Mouse (Mus musculus): ENCODE measurements around the gene Epsti1. TPM values are rescaled to one million over a fixed set of nuclear protein-coding genes. Genes with fewer than 3 reads are reported as not detected.
"Not testable (repeated sequence)": the region's sequence is repeated elsewhere in the genome, so short reads cannot be mapped to it uniquely, and the experiment has no call there.

Gene Epsti1
- under 1 TPM; 0.28 to 0.60 TPM for total RNA-seq (2021)
- long read RNA-seq, experiment 1: 0 reads
- long read RNA-seq, experiment 2: 0 reads

- DNase-seq (ENCODE audit: low spot score in 2 of 2): no peak
Measured at GRCm38 (mm10) chr14:77904171-77904762, at the start of gene Epsti1. TSS of gene Epsti1 (plus strand) at chr14:77904239.

GRCm38 (mm10) chr14:77859894-77860293, 44.1 kb upstream of the Epsti1 start:
- no peak for DNase-seq (ENCODE audit: low spot score in 2 of 2)

DNA sequence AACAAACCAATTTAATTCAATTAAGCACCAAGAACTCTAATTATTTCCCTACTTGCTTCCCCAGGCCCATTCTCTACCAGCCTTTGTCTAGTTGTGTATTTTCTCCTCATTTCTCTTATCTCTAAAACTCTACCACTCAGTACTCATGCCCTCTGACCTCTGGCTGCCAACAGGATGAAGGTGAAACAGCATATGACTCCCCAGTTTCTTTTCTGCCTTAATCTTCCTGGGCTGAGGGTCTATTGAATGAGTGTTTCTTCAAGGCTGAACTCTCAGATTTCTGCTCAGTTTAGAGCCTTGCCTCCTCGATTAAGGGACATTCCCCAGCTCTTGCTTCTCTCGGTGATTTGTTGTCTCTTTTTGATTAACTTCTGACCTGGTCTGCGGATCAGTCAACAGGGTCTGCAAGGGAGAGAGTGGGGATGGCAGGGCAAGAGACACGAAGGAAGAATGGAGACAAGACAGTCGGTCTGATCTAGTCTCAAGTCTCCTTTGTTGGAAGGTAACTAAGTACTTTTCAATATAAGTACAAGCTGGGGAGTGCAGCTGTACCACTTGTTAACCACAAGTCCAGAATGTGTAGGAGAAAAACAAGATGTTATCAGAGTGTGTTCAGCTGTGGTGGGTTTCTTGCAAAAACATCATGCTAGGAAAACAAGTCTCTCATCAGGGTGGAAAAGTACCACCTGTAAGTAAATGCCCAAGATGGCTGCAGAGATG, 43.0 kb upstream of the Epsti1 start:
- no peak for DNase-seq (ENCODE audit: low spot score in 2 of 2)

- no peak for DNase-seq (ENCODE audit: low spot score in 2 of 2)
Measured at GRCm38 (mm10) chr14:77864051-77864450, 40.0 kb upstream of the Epsti1 start.

GRCm38 (mm10) chr14:77864510-77864909, 39.5 kb upstream of the Epsti1 start:
- no peak for DNase-seq (ENCODE audit: low spot score in 2 of 2)

GRCm38 (mm10) chr14:77867601-77868000, 36.4 kb upstream of the Epsti1 start:
- DNase-seq (ENCODE audit: low spot score in 2 of 2): no peak

DNA sequence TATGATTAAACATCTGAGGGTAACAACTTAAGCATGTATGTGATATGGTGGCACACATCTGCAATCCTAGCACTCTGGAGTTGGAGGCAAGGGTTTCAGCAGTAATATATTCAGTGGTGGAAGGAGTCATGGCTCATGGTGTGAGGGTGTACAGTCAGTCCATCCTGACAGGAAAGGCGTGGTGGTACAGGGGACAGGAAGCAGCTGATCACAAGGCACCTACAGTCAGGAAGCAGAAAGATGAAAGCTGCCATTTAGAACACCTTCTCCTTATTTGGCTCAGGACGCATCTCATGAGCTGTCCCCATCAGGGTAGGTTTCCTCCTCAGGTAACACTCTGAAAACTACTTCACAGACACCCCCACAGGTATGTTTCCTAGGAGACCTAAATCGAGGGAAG, 33.1 kb upstream of the Epsti1 start:
- DNase-seq (ENCODE audit: low spot score in 2 of 2): no peak

GRCm38 (mm10) chr14:77871380-77871975, 32.6 kb upstream of the Epsti1 start:
- no peak for DNase-seq (ENCODE audit: low spot score in 2 of 2)

- DNase-seq (ENCODE audit: low spot score in 2 of 2): peak; percentile 88 to 91
Measured at GRCm38 (mm10) chr14:77874304-77875241, 29.5 kb upstream of the Epsti1 start, which contains the start of gene Dnajc15. TSS of gene Dnajc15 (minus strand) at chr14:77875125.

DNA sequence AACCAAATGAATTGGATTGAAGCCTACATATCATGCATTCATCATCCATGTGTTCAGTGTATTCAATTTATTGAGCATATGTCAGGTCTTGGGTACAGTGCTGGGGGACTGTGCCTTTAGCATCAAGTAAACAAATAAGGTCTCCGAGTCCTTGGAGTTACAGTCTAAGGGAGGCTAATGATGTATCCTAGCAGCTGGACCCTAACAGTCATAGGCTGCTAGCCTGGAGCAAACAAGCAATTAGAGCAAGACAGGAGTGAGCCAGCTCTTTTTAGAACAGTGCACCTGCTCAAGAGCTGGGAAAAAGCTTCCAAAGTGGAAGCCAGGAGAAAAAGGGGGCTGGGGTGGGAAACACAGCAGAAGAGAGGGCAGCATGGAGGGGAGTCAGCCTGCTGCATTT, 27.8 kb upstream of the Epsti1 start:
- DNase-seq (ENCODE audit: low spot score in 2 of 2): no peak

GRCm38 (mm10) chr14:77877876-77878275, 26.2 kb upstream of the Epsti1 start:
- not testable (repeated sequence) for DNase-seq (ENCODE audit: low spot score in 2 of 2)

DNA sequence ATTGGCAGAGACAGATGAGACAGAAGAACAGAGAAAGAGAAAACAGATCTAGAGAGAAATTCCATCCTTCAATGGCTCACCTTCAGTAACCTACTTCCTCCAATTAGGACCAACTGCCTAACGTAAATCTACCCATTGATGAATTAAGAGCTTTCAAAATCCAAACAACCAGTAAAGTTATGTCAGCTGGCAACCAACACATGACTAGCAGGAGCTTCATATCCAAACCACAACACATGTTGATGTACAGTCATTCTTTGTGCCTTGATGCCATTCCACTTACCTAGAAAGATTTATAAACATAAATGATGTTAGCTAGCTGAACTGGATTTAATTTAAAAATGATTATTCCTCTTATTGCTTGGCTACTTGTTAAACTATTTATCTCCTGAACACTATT, 22.0 kb upstream of the Epsti1 start:
- DNase-seq (ENCODE audit: low spot score in 2 of 2): no peak

DNA sequence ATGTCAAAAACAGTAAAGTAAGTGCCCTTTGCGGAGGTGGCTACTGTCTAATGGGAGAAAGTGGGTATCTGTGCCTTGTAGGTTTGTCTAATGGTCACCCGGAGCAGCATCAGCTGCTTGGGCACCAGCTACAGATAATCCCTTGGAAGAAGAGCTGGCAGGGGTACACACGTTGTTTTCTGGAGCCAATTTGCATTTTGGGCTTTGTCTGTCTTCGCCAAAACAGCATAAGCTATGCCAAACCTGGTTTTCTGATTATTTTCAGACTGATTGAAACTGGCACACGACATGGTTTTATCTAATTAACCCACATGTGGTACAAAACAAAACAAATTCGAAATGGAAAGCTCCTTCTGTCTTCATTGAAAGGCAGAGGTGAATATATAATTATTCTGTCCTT, 21.4 kb upstream of the Epsti1 start:
- no peak for DNase-seq (ENCODE audit: low spot score in 2 of 2)

GRCm38 (mm10) chr14:77886376-77886775, 17.7 kb upstream of the Epsti1 start:
- DNase-seq (ENCODE audit: low spot score in 2 of 2): no peak

DNA sequence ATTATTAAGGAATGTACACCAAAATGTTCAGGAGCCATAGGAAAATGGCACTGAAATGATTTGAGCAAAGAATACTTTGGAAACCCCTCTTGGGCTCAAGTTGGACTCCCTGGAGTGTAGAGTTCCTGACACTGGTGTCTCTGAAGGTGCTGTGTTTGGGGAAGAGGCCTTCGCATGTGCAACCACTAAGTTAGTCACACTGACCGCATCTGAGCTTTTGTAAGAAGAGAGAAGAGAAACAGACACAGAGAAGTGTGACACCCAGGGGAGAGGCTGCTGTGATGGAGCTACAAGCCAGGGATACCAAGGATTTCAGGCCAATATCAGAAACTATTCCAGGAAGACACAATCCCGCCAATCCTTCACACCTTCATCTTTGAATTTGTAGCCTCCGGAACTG, 17.1 kb upstream of the Epsti1 start:
- DNase-seq (ENCODE audit: low spot score in 2 of 2): no peak

GRCm38 (mm10) chr14:77889911-77890310, 14.1 kb upstream of the Epsti1 start:
- no peak for DNase-seq (ENCODE audit: low spot score in 2 of 2)

DNA sequence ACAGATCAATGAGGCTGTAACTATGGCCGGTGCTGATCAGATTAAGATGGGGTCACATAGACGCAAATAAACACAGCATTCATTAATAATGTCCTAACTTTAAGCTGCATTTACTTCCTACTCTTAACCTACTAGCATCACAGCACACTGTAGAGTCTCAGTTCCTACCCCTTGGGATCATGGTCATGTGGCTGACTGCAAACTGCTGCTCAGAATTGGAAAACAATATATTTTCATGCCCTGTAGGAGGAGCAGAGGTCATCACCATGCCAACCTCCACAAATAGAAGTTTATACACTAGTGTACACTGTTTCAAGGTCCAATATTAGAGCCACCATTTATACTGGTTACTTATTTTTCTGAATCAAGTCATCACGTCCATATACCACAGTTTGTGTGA, 8.1 kb upstream of the Epsti1 start:
- no peak for DNase-seq (ENCODE audit: low spot score in 2 of 2)

GRCm38 (mm10) chr14:77902541-77902940, 1.5 kb upstream of the Epsti1 start:
- no peak for DNase-seq (ENCODE audit: low spot score in 2 of 2)

DNA sequence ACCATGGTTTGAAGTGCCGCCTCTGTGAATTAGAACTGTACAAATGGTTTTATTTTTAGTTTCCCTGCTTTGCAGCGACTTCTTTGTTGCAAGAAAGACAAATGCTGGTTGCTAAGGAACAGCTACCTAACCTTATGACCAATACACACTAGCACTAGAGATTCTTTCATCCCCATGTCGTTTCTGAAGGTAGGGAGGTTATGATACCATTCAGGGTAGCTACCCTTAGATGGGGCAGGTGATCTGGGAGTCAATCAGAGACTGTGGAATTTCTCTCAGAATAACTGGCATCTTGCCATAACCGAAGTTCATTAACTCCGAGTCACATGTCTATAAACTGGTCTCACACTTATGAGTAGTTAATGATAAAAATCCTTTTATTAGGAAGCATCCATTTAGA, 1.4 kb downstream of the Epsti1 start:
- DNase-seq (ENCODE audit: low spot score in 2 of 2): no peak

DNA sequence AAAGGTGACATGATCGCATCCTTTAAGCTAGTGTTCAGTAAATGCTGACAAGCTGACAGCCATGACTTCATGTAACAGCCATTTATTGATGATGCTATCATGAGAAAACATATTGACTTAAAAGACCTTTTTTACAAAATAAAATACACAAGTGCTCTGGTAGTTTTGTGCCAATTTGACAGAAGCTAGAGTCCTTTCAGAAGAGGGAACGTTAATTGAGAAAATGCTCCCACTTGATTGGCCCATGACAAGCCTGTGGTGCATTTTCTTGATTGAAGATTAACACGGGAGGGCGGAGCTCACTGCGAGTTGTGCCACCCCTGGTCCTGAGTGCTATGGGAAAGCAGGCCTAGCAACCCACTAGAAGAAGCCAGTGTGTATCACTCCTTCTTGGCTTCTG, 2.5 kb downstream of the Epsti1 start:
- no peak for DNase-seq (ENCODE audit: low spot score in 2 of 2)

GRCm38 (mm10) chr14:77915776-77916175, 11.7 kb downstream of the Epsti1 start:
- no peak for DNase-seq (ENCODE audit: low spot score in 2 of 2)
